Comparison of ENCODE assay signal across 26 mouse cellular contexts in the genomic region with DNA sequence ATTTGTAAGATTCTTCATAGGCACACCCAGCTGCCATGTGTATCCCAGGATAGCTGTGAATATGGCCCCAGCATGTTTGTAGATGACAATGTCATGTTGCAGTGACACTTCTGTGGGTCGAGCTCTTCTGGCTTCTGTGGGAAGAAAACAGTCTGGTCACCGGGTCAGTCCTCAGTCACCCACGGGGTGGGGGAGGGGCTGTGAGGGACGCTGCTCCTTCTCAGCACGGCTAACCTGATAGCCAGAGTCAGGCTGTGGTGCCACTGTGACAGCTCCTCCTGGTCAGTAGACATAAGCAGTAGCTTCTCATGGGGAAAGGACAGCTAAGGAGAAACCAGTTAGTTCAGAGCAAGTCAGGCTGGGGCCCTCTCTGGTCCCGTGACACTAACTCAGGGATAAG. TPM values are rescaled to one million over a fixed set of nuclear protein-coding genes. Genes with fewer than 3 reads are reported as not detected.
"Had no signal": no experiment of that assay in that cellular context is flagged by ENCODE, and none has a peak within 500 bp of the region (broad histone marks: within the 10 kb centered on the region; RNA-seq: fewer than 3 reads in every experiment).

No protein-coding gene starts in this region.

- H3K27ac ChIP-seq: kidney, postnatal 0 days; layer of hippocampus, adult 2 months; limb, embryonic 10.5 days; limb, embryonic 13.5 days; liver, embryonic 12.5 days; liver, embryonic 15.5 days; lung, embryonic 15.5 days; midbrain, embryonic 12.5 days had no signal

- H3K4me3 ChIP-seq: intestine, embryonic 15.5 days; layer of hippocampus, adult 2 months; limb, embryonic 10.5 days; limb, embryonic 13.5 days; liver, embryonic 12.5 days; lung, embryonic 15.5 days; megakaryocyte, embryonic 14.5 days; midbrain, embryonic 12.5 days had no signal

- H3K9me3 ChIP-seq: intestine, embryonic 15.5 days; limb, embryonic 10.5 days; limb, embryonic 13.5 days; liver, embryonic 12.5 days; liver, embryonic 15.5 days; lung, embryonic 15.5 days; megakaryocyte, embryonic 14.5 days; midbrain, embryonic 12.5 days had no signal

- H3K4me2 ChIP-seq: intestine, embryonic 15.5 days; limb, embryonic 13.5 days; midbrain, embryonic 12.5 days had no signal

- ATAC-seq: intestine, embryonic 15.5 days; liver, embryonic 12.5 days had no signal

- H3K9ac ChIP-seq: intestine, embryonic 15.5 days; limb, embryonic 13.5 days; liver, embryonic 12.5 days; liver, embryonic 15.5 days; lung, embryonic 15.5 days; midbrain, embryonic 12.5 days had no signal

- H3K27me3 ChIP-seq: intestine, embryonic 15.5 days; limb, embryonic 13.5 days; liver, embryonic 12.5 days; liver, embryonic 15.5 days; lung, embryonic 15.5 days; megakaryocyte, embryonic 14.5 days had no signal

- DNase-seq: layer of hippocampus, adult 9-11 months; liver; lung, adult 18-20 months; lung, postnatal 10 days; lung, postnatal 36 days; right cerebral cortex, adult 18-20 months; right cerebral cortex, postnatal 14 days; right cerebral cortex, postnatal 4 days; spleen, adult 18-20 months; thymus, postnatal 25 days had no signal

RNA-seq across cellular contexts. Expression of a gene that starts 10.2 kb away (rescaled TPM):
- total RNA-seq: layer of hippocampus, adult 2 months had no signal
- polyA plus RNA-seq: neural tube, embryonic 14.5 days had no signal

RNA-seq across cellular contexts. Expression of a gene that starts 13.1 kb away (rescaled TPM):
- total RNA-seq: layer of hippocampus, adult 2 months; layer of hippocampus, postnatal 25 days; left cerebral cortex, adult 18-20 months; left cerebral cortex, postnatal 25 days; midbrain, postnatal 0 days had no signal
- polyA plus RNA-seq: intestine, embryonic 15.5 days; kidney, postnatal 0 days; limb, embryonic 10.5 days; limb, embryonic 13.5 days; liver, embryonic 12.5 days; midbrain, embryonic 12.5 days; midbrain, postnatal 0 days; neural tube, embryonic 11.5 days; neural tube, embryonic 14.5 days had no signal
